Mouse (Mus musculus) stomach, postnatal 0 days (tissue): ENCODE measurements at regions not wholly inside any gene's neighbourhood (a gene's known extent, or its start where the extent isn't known, plus 50 kb on each side); places are given as distances from the start of the nearest gene placed in this dataset.

Experiments used
- CTCF ChIP-seq: IDR thresholded peaks from 2 replicates; pipeline ENCODE4 v1.5.1; 2016; ENCODE audit warnings: antibody characterized with exemption, low read depth, mild to moderate bottlenecking, moderate library complexity
- EP300 ChIP-seq: optimal IDR thresholded peaks from 2 replicates; pipeline ENCODE3; 2016; ENCODE audit warnings: antibody characterized with exemption

DNA sequence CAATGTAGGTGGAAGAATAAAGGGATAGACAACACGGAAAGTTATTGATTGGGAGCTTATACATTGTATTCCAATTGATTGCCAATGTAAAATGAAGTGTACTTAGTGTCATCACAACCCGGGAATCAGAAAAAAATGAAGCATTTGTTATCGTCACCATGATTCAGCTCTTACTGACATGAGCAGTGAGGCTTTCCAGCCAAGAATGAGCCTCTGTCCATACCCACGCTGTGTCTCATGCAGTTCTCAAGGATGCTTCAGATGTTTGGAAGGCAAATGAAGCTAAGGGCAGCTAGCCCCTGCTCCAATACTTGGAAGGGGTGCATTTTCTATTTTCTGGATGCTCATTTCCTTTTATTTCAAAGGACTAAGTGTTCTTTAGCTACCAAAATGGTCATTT, 107.4 kb upstream of the Kitl start:
- TF ChIP-seq EP300 (no peak), CTCF (no peak)
